Mouse (Mus musculus) neural tube, embryonic 14.5 days (tissue): ENCODE measurements around the gene Zan. TPM values are rescaled to one million over a fixed set of nuclear protein-coding genes. Genes with fewer than 3 reads are reported as not detected.

Experiments used
- ATAC-seq: fragments of 200-750 bp; cut with Nextera tagmentation; 2 replicates; pipeline ENCODE4 v1.8.0; 2017; ENCODE audit warnings: low read depth, mild to moderate bottlenecking, moderate TSS enrichment, moderate library complexity
- H3K27ac ChIP-seq: fragments of 300-500 bp; sonication (generic); 2 replicates; pipeline ENCODE4 v1.5.1; 2014; ENCODE audit warnings: low read depth, mild to moderate bottlenecking, control low read depth, low read length, moderate library complexity, mixed read lengths
- H3K27me3 ChIP-seq: fragments of 300-500 bp; sonication (generic); 2 replicates; pipeline ENCODE4 v1.6.1; 2014; ENCODE audit warnings: low read length; ENCODE audit not compliant: control insufficient read depth, insufficient read depth
- H3K36me3 ChIP-seq: fragments of 300-500 bp; sonication (generic); 2 replicates; pipeline ENCODE4 v1.6.1; 2014; ENCODE audit warnings: low read length, mixed read lengths; ENCODE audit not compliant: control insufficient read depth, insufficient read depth
- H3K4me1 ChIP-seq: fragments of 300-500 bp; sonication (generic); 2 replicates; pipeline ENCODE4 v1.6.1; 2014; ENCODE audit warnings: low read length; ENCODE audit not compliant: control insufficient read depth, insufficient read depth
- H3K4me2 ChIP-seq: fragments of 300-500 bp; sonication (generic); 2 replicates; pipeline ENCODE4 v1.6.1; 2014; ENCODE audit warnings: mild to moderate bottlenecking, low read depth, low read length, control low read depth
- H3K4me3 ChIP-seq: fragments of 300-500 bp; sonication (generic); 2 replicates; pipeline ENCODE4 v1.5.1; 2014; ENCODE audit warnings: low read depth, low read length, control low read depth, mixed read lengths
- H3K9ac ChIP-seq: fragments of 300-500 bp; sonication (generic); replicated peaks from 2 replicates; pipeline ENCODE4 v1.6.1; 2014; ENCODE audit warnings: low read depth, mild to moderate bottlenecking, control low read depth, low read length, mixed read lengths
- H3K9me3 ChIP-seq: fragments of 300-500 bp; sonication (generic); 2 replicates; pipeline ENCODE4 v1.6.1; 2016; ENCODE audit warnings: low read length; ENCODE audit not compliant: control insufficient read depth
- WGBS: fragments of 180-500 bp; shearing (Covaris S2); extraction: QIAGEN DNeasy Blood & Tissue Kit; methylation state at CpG from one replicate; pipeline ENCODE4 v1.1.7; 2014; 5-methylcytosine and 5-hydroxymethylcytosine counted together
- polyA plus RNA-seq: library from polyadenylated mRNA; unstranded; fragments of >200 nt; fragmentation: Nextera tagmentation; extraction: Ambion mirVana; gene quantifications from 2 replicates; pipeline ENCODE4 v1.2.1, GENCODE M21; 2014

Gene Zan
- polyA plus RNA-seq: 0.08 TPM in 2 replicates

- Histone ChIP-seq H3K27ac (no peak within 1 kb of the TSS), H3K4me3 (no peak within 1 kb of the TSS), H3K9ac (no peak within 1 kb of the TSS), H3K27me3 (no peaks in the 10 kb centered on the region), H3K4me1 (no peaks in the 10 kb centered on the region), H3K36me3 (no peaks in the 10 kb centered on the region), H3K9me3 (no peaks in the 10 kb centered on the region), H3K4me2 (no peak within 1 kb of the TSS)
- ATAC-seq: no peak
- 84% methylated on average over 5 of the region's 5 CpGs for WGBS
Observed at GRCm38 (mm10) chr5:137476964-137477363, at the start of gene Zan. TSS of gene Zan (minus strand) at chr5:137477064.

GRCm38 (mm10) chr5:137526192-137526936, 49.5 kb upstream of the Zan start:
- ATAC-seq: no peak
- no peak overlapping the region for H3K4me2 ChIP-seq
- H3K9ac ChIP-seq: no peak overlapping the region
- peaks cover 71% of the 10 kb centered on the region for H3K36me3 ChIP-seq
- no peaks in the 10 kb centered on the region for H3K27me3 ChIP-seq
- H3K27ac ChIP-seq: 0 out of 2 replicates have a peak overlapping the region, but pooled peaks have one; percentile 18
- WGBS: 41% methylated on average over 16 of the region's 16 CpGs
- H3K4me1 ChIP-seq: peaks cover 11% of the 10 kb centered on the region; the same call in 1 of the 2 replicates
- no peaks in the 10 kb centered on the region for H3K9me3 ChIP-seq
- H3K4me3 ChIP-seq: no peak overlapping the region

GRCm38 (mm10) chr5:137525511-137525910, 48.6 kb upstream of the Zan start:
- H3K4me2 ChIP-seq: no peak overlapping the region
- H3K27me3 ChIP-seq: no peaks in the 10 kb centered on the region
- ATAC-seq: no peak
- H3K4me3 ChIP-seq: no peak overlapping the region
- peaks cover 80% of the 10 kb centered on the region for H3K36me3 ChIP-seq
- H3K9me3 ChIP-seq: no peaks in the 10 kb centered on the region
- no peak overlapping the region for H3K9ac ChIP-seq
- H3K27ac ChIP-seq: no peak overlapping the region
- peaks cover 11% of the 10 kb centered on the region; the same call in 1 of the 2 replicates for H3K4me1 ChIP-seq
- WGBS: 71% methylated on average over 16 of the region's 16 CpGs

- Histone ChIP-seq H3K4me2 (no peak overlapping the region), H3K36me3 (peaks cover 87% of the 10 kb centered on the region), H3K4me3 (no peak overlapping the region), H3K27me3 (no peaks in the 10 kb centered on the region), H3K4me1 (peaks cover 9% of the 10 kb centered on the region; the same call in 1 of the 2 replicates), H3K27ac (no peak overlapping the region), H3K9ac (no peak overlapping the region), H3K9me3 (no peaks in the 10 kb centered on the region)
- 93% methylated on average over 13 of the region's 13 CpGs for WGBS
- ATAC-seq: no peak
Observed at GRCm38 (mm10) chr5:137524671-137525070, 47.8 kb upstream of the Zan start.

GRCm38 (mm10) chr5:137524251-137524515, 47.3 kb upstream of the Zan start:
- Histone ChIP-seq H3K27ac (no peak overlapping the region), H3K9me3 (no peaks in the 10 kb centered on the region), H3K36me3 (peaks cover 87% of the 10 kb centered on the region), H3K9ac (no peak overlapping the region), H3K4me3 (no peak overlapping the region), H3K4me2 (no peak overlapping the region), H3K4me1 (peaks cover 4% of the 10 kb centered on the region; the same call in 1 of the 2 replicates), H3K27me3 (no peaks in the 10 kb centered on the region)
- WGBS: 86% methylated on average over 6 of the region's 8 CpGs
- no peak for ATAC-seq

- Histone ChIP-seq H3K36me3 (peaks cover 86% of the 10 kb centered on the region), H3K4me3 (no peak overlapping the region), H3K27ac (no peak overlapping the region), H3K4me2 (no peak overlapping the region), H3K9ac (0 out of 2 replicates have a peak overlapping the region, but pooled peaks have one; percentile 3), H3K9me3 (no peaks in the 10 kb centered on the region), H3K4me1 (0 out of 2 replicates have a peak, but pooled peaks cover 3% of the 10 kb centered on the region), H3K27me3 (no peaks in the 10 kb centered on the region)
- WGBS: 83% methylated on average over 25 of the region's 25 CpGs
- ATAC-seq: no peak
Observed at GRCm38 (mm10) chr5:137523396-137524250, 46.8 kb upstream of the Zan start.

GRCm38 (mm10) chr5:137522711-137523110, 45.8 kb upstream of the Zan start:
- no peaks in the 10 kb centered on the region for H3K9me3 ChIP-seq
- peaks cover 81% of the 10 kb centered on the region for H3K36me3 ChIP-seq
- no peak overlapping the region for H3K4me2 ChIP-seq
- no peak for ATAC-seq
- no peak overlapping the region for H3K4me3 ChIP-seq
- 0 out of 2 replicates have a peak, but pooled peaks cover 3% of the 10 kb centered on the region for H3K4me1 ChIP-seq
- H3K27ac ChIP-seq: peak overlapping the region; percentile 44; the same call in 1 of the 2 replicates
- WGBS: 73% methylated on average over 11 of the region's 11 CpGs
- no peaks in the 10 kb centered on the region for H3K27me3 ChIP-seq
- H3K9ac ChIP-seq: no peak overlapping the region

GRCm38 (mm10) chr5:137521861-137522260, 45.0 kb upstream of the Zan start:
- H3K9me3 ChIP-seq: no peaks in the 10 kb centered on the region
- no peak overlapping the region for H3K4me2 ChIP-seq
- H3K27me3 ChIP-seq: no peaks in the 10 kb centered on the region
- no peak for ATAC-seq
- H3K9ac ChIP-seq: no peak overlapping the region
- no peak overlapping the region for H3K4me3 ChIP-seq
- WGBS: 80% methylated on average over 9 of the region's 9 CpGs
- peaks cover 73% of the 10 kb centered on the region for H3K36me3 ChIP-seq
- 0 out of 2 replicates have a peak, but pooled peaks cover 3% of the 10 kb centered on the region for H3K4me1 ChIP-seq
- H3K27ac ChIP-seq: no peak overlapping the region
